ENCODE assay signal across 15 mouse cellular contexts in the genomic region with DNA sequence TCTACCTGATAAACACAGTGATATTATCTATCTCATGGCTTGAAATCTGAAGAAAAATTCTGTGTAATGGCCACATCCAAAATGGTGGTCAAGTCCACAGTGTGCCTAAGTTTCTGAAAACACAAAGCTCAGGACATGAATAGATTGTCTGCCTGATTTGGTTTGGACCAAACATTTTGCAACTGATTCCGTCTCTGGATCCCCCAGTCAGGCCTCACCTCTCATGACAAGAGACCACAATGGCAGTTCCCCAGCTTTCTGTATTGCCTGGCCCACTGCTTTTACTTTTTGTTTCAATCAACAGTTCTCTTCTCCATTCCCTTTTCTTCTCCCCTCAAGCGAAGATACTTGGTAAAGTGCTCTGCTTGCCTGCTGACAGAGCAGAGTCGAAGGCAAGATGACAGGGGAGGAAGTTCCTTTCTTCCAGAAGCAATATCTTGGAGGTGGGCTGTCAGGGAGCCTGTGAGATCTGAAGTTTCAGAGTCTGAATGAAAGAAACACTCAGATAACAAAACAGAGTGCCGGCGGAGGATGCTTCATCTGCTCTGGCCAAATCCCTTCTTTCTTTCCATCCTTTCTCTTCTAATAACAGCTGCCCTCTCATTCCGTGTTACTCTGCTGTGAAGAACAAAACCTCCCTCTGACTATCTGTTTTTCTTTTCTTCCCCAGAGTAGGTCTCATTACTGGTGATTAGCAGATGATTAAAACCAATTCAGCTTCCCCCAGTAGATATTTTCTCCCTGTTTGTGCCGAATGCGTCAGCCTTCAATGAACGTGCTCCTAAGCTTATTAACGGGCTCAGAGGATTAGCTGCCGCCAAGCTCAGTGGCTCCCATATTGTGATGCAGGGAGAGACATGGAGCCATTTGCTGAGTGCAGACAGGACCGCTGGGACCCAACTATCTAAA.
DNase-seq lines count a peak whose midpoint lies in the region; ATAC-seq lines count a peak whose summit lies in the region.
"Had no signal": no experiment of that assay in that cellular context is flagged by ENCODE, and none has a peak within 500 bp of the region (broad histone marks: within the 10 kb centered on the region; RNA-seq: fewer than 3 reads in every experiment).

No protein-coding gene starts in this region.

- H3K9me3 ChIP-seq in hindbrain, embryonic 11.5 days (ENCODE audit: control insufficient read depth, low read length): no peaks in the 10 kb centered on the region
- H3K9me3 ChIP-seq in midbrain, embryonic 14.5 days (ENCODE audit: control insufficient read depth, low read length): no peaks in the 10 kb centered on the region
- H3K9me3 ChIP-seq: heart, embryonic 15.5 days; liver, embryonic 12.5 days had no signal

- no peaks in the 10 kb centered on the region for H3K36me3 ChIP-seq in hindbrain, embryonic 11.5 days (ENCODE audit: control insufficient read depth, insufficient read depth, low read length)
- H3K36me3 ChIP-seq in midbrain, embryonic 14.5 days (ENCODE audit: control insufficient read depth, insufficient read depth, low read length): no peaks in the 10 kb centered on the region
- H3K36me3 ChIP-seq: G1E; heart, embryonic 15.5 days; liver, embryonic 12.5 days; neural tube, embryonic 13.5 days had no signal

- H3K4me2 ChIP-seq in hindbrain, embryonic 11.5 days (replicated peaks; ENCODE audit: low read depth, low read length): no peak overlapping the region
- H3K4me2 ChIP-seq in midbrain, embryonic 14.5 days (ENCODE audit: low read length): peak overlapping the region; percentile 43
- H3K4me2 ChIP-seq: heart, embryonic 15.5 days; liver, embryonic 12.5 days; neural tube, embryonic 13.5 days had no signal

- no peak overlapping the region for H3K9ac ChIP-seq in hindbrain, embryonic 11.5 days (ENCODE audit: low read depth, low read length)
- peak overlapping the region; percentile 18; the same call in 1 of the 2 replicates for H3K9ac ChIP-seq in midbrain, embryonic 14.5 days (replicated peaks; ENCODE audit: low read length)
- H3K9ac ChIP-seq: heart, embryonic 15.5 days; liver, embryonic 12.5 days; neural tube, embryonic 13.5 days had no signal

- no peak for ATAC-seq in hindbrain, embryonic 11.5 days (ENCODE audit: low FRiP score)
- peak; percentile 87 for ATAC-seq in midbrain, embryonic 14.5 days (ENCODE audit: low FRiP score, low TSS enrichment)
- no peak for ATAC-seq in CD4-positive, CD25-positive, alpha-beta regulatory T cell, adult 4 months
- ATAC-seq: inflammation-experienced regulatory T-cells, adult 6 months; liver, embryonic 12.5 days; lung, postnatal 0 days had no signal

- H3K4me1 ChIP-seq in hindbrain, embryonic 11.5 days (replicated peaks; ENCODE audit: control insufficient read depth, insufficient read depth, low read length): no peaks in the 10 kb centered on the region
- peaks cover 21% of the 10 kb centered on the region; the same call in 1 of the 2 replicates for H3K4me1 ChIP-seq in midbrain, embryonic 14.5 days (ENCODE audit: control insufficient read depth, insufficient read depth, low read length)
- H3K4me1 ChIP-seq: heart, embryonic 15.5 days; liver, embryonic 12.5 days; neural tube, embryonic 13.5 days had no signal

- H3K27ac ChIP-seq in hindbrain, embryonic 11.5 days (ENCODE audit: low read depth, low read length): no peak overlapping the region
- H3K27ac ChIP-seq in midbrain, embryonic 14.5 days (replicated peaks; ENCODE audit: low read depth, low read length): peak overlapping the region; percentile 68
- H3K27ac ChIP-seq: heart, embryonic 15.5 days; kidney, postnatal 0 days; liver, embryonic 12.5 days; neural tube, embryonic 13.5 days had no signal

- peak; percentile 16 for DNase-seq in Muller cell, postnatal 12 days (ENCODE audit: inconsistent ontology term)
- peak; percentile 15 for DNase-seq in embryo, embryonic 9.5 days (ENCODE audit: extremely low spot score)
- peak; percentile 10 for DNase-seq in hindbrain, embryonic 11.5 days (ENCODE audit: low spot score)
- DNase-seq in midbrain, embryonic 14.5 days: peak; percentile 82
- no peak for DNase-seq in left cerebral cortex, adult 11 months (ENCODE audit: low spot score)
- DNase-seq in heart, adult 9 months (ENCODE audit: low spot score in 2 of 2): no peak
- DNase-seq: cerebellum, adult 11 months had no signal

- no peak overlapping the region for H3K4me3 ChIP-seq in hindbrain, embryonic 11.5 days (ENCODE audit: low read depth, low read length)
- H3K4me3 ChIP-seq in midbrain, embryonic 14.5 days (replicated peaks; ENCODE audit: low read depth, low read length): no peak overlapping the region
- H3K4me3 ChIP-seq: heart, embryonic 15.5 days; liver, embryonic 12.5 days; neural tube, embryonic 13.5 days had no signal

- no peaks in the 10 kb centered on the region for H3K27me3 ChIP-seq in hindbrain, embryonic 11.5 days (ENCODE audit: control insufficient read depth, insufficient read depth, low read length)
- H3K27me3 ChIP-seq in midbrain, embryonic 14.5 days (ENCODE audit: control insufficient read depth, insufficient read depth, low read length): no peaks in the 10 kb centered on the region
- H3K27me3 ChIP-seq: heart, embryonic 15.5 days; liver, embryonic 12.5 days; neural tube, embryonic 13.5 days had no signal

- 47% methylated on average over 12 of the region's 12 CpGs for WGBS in hindbrain, embryonic 11.5 days
- WGBS in midbrain, embryonic 14.5 days: 6% methylated on average over 12 of the region's 12 CpGs

Comparison
In these comparisons a context has a peak if more than half of its experiments do, and no peak if none do; other contexts are left out.
1. DNase-seq: peak in Muller cell, postnatal 12 days (single experiment), embryo, embryonic 9.5 days (single experiment), hindbrain, embryonic 11.5 days (single experiment) and midbrain, embryonic 14.5 days (single experiment); none in left cerebral cortex, adult 11 months (single experiment) and heart, adult 9 months (0 of 2).